Mouse (Mus musculus) kidney, adult 18-20 months (tissue): ENCODE data around the gene Mlkl.
"Not testable (repeated sequence)": the region's sequence is repeated elsewhere in the genome, so short reads cannot be mapped to it uniquely, and the experiment has no call there.

Experiments used
- DNase-seq: peaks from one replicate; pipeline ENCODE4 v3.0.0; 2021

Gene Mlkl

DNA sequence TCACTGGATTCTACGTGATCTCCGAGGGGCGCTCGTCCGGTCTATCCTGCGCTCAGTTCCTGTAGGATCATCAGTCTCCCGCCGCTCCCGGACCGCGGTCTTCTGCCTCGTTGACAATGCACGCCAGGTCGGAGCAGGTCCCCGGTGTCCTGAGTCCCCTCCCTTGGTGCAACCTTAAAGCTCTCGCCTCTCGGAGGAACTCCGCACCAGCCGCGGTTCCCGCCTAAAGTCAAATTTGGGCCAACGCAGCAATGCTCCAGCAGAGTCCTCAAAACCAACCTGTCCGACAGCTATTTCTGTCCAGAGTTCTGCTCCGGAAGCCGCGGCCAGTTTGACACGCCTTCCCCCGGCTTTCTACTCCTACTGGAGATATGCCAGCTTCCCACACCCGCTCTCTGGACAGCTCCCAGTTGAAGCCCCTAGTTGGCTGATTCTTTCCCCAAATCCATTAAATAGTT, at the start of gene Mlkl:
Mlkl (minus strand) TSS at position 288 of the 458 bp plus-strand sequence.
- DNase-seq: peak; percentile 58

DNA sequence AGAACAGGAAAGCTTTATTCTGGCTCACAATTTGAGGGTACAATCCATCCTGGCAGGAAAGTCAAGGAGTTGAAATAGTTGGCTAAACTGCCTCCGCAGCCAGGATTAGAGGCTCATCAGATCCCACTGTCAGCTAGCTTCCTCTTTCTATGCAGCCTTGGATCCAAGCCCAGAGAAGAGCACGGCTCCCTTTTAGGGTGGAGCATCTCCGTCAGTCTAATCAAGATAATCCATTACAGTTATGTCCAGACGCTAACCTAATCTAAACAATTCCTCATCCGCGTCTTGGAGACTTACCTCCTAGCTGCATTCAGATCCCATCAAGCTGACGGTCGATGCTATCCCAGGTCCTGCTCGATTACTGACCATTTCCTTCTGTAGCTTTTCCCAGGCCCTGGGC, 47.9 kb upstream of the Mlkl start:
- DNase-seq: no peak

DNA sequence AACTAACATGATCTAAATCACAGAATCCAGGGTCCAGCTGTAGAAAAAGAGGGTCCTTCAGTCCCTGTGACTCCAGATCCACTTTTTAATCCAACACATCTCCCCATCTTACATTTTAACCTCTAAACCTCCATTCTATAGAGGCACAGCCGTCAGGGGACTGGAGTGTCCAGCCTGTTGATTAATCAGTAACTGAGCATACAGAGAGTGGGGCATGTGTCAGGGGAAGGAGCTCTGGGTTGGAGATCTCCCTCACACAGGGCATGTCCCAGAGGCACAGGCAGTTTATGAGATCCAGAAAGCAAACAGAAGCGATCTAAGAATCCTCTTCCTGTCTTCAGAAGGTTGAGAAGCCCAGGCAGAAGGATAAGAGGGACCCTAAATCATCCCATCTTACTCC, 46.7 kb upstream of the Mlkl start:
- DNase-seq: no peak

DNA sequence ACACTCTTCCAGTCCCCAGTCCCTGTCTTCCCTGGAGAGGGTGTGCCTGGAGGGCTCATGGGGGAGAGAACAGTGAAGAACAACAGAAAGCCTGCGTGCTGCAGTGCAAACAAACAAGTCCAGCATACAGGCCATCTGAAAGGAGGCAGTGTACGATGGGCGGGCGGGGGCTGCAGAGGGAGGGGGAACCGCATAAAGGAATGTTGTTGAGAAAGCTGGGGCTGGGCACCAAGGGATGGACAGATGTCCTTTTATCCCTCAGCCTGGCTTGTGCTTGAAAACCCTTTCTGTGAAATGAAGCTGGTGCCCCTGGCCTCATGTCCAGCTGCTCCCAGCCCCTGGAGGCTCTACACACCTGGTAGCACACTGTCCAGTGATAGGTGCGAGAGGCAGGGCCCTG, 37.2 kb upstream of the Mlkl start:
- DNase-seq: no peak

DNA sequence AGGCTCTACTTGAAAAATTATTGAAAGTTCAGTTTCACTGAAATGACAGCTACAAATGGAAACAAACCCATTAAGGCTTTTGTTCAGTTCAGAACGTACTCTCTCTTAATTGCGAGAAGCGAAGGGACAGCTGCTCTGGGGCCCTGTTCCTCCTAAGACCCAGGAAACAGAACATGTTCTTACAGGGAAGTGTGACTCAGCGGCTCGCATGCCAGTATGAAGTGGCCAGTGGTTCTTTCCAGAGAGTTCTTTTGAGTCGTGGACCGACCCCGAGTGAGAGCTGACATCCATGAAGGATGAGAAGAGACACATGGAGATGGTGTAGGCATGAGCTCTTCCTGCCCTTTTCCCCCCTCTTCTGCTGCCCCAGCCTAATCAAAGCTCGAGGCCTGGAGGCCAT, 31.7 kb upstream of the Mlkl start:
- no peak for DNase-seq

DNA sequence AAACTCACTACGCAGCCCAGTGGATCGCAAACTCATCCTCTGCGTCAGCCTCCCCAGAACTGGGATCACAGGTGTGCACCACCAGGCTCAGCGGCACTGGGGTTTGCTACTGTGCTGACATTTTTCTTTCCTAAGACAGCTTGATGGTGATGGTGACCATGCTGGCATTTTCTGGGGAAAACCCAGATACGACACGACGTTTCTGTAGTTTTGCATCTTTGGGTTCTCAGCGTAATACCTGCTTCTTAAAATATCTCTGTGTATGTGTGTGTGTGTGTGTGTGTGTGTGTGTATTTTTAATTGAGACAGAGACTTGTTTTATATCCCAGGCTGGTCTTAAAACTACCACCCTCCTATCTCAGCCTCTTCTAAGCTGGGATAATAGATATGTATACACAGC, 29.4 kb upstream of the Mlkl start:
- no peak for DNase-seq

DNA sequence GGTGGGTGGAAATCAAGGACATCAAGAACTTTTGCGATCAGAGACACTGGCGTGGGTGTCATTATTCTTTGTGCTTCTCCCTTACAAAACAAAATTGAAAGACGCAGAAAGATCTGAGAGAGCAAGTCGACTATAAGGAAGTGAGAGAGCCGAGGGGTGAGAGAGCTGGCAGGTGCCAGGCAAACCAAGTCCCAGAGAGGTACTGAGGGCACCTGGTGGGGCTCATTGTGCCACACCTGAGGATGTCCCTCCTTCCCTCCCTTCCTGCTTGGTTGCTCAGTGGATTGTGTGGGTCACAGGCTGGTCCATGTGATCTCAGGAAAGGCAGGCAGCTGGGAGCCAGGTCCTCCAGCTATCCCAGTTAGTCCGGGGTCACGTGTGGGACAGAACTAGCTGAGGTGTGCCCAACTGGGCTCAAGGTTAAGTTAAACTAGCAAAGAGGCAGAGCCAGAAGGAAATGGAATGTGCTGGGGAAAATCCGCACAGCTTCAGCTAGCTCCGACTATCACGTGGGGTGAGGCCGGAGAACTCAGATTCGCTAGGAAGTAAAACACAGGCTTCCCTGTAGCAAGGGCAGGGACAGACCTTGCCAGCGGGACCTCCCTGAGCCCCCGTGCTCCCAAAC, 28.7 kb upstream of the Mlkl start:
- DNase-seq: peak; percentile 78

DNA sequence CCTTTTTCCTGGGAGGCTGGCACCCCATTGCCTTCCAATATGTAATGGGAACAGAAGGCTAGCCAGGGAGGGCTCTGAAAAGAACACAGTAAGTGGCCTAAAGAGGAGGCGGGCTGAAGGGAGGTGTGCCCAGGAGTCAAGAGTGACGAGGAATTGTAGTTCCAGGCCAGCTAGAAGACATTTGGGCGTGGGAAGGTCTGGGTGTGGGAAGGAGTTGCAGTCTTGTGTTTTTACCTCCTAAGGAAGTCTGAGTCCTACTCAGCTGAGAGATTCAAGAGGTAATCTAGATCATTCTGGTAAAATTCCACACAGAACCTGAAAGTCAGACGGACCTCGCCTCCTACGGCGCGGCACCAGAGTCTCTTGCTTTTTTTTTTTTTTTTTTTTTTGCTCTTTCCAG, 25.5 kb upstream of the Mlkl start:
- no peak for DNase-seq

DNA sequence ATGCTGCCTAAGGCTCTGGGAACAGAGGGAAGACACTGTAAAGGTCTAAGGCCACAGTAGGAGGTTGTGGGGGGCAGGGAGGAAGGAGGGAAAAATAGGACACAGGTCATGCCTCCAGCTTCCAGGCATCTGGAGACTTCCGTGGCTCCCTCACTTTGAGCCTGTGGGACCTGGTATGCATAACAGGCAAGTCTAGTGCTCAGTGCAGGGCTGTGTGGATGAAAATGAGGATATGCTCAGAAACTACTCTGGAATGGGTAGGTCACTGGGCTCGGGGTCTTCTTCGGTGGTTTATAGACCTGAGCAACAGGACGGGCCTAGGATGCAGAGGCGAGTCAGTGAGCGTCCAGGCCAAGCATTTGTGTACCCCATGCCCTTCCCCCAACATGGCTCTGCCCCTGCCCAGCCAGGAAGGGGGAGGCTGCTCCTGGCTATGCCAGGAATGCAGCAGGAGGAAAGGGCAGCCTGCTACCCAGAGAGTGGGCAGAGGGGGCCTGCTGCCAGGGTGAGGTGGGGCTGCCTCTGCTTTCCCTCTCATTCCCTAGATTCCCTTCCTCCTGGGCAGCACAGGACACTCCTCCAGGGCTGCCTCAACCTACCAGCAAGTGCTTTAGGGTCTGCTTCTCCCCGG, 22.7 kb upstream of the Mlkl start:
- DNase-seq: peak; percentile 27

DNA sequence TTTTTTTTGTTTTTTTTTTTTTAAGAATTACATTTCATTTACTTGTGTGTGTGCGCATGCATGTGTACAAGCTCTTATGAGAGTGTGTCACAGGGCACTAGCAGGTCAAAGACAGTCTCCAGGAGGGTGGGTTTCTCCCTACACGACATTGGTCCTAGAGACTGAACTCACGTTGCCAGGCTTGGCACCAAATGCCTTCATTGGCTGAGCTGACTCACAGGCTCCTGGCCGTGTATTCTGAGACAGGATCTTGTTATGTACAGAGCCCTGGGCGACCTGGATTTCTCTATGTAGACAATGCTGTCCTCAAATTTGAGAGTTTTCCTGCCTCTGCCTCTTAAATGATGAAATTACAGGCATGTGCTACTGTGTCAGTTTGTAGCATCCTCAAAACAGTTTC, 22.0 kb upstream of the Mlkl start:
- DNase-seq: no peak

DNA sequence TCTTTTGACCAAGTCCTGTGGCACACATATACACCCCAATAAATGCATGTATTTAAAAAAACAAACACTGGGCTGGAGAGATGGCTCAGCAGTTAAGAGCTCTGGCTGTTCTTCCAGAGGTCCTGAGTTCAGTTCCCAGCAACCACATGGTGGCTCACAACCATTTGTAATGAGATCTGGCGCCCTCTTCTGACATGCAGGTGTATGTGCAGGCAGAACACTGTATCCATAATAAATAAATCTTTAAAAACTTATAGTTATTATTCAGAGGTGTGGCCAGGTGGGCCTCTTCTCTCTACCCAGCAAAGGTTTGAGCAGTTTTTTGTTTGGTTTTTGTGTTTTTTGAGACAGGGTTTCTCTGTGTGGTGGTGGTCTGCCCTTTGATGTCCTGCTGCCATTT, 20.9 kb upstream of the Mlkl start:
- DNase-seq: no peak

DNA sequence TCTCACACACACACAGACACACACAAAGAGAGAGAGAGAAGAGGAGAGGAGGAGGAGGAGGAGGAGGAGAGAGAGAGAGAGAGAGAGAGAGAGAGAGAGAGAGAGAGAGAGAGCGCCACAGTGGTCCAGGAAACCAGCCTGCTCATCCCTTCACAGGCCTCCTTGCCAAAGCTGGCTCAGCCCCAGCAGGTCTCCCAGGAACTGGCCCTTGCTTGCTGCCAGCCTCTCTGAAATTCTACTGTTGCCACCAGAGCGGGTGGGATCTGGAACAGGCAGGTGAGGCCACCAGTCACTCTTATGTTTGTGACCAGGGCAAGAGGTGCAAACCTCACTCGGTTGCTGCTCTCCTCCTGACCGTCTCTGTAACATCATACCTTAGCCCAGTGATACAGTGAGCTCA, 19.5 kb upstream of the Mlkl start:
- no peak for DNase-seq

DNA sequence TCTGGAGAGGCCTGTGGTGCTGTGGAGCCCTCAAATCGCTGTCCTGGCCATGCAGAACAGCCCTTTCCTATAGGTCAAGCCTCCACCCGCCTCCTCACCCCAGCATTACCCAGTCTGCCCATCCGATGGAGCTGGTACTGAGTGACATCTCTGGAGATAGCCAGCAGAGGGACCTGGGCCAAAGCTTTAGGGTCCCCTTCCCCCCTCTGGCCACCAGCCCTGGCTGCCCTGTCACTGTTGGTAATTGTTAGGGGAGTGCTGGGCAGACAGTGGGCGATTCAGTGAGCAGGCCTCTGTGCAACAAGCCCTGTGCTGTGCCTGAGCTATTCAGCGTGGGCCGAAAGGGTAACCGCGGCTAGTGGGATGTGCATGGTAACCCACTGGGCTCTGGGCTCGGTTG, 15.5 kb upstream of the Mlkl start:
- no peak for DNase-seq

DNA sequence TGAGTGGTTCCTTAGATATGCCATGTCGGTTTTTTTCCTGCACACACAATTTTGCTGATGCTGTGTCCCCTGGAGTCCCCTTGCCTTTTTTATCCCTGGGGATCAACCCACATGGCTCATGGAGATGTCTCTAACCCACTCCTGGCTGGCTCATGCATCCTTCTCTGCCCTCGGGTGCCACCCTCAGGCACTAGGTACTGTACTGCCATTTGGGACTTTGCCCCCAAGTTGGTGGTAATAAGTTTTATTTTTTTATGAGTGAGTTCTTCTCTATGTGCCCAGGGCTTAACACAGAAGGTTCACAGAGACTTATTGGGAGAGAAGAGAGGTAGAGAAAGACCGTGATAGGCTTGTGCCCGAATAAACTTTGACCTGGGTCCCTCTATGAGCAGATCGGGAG, 14.3 kb upstream of the Mlkl start:
- DNase-seq: no peak

DNA sequence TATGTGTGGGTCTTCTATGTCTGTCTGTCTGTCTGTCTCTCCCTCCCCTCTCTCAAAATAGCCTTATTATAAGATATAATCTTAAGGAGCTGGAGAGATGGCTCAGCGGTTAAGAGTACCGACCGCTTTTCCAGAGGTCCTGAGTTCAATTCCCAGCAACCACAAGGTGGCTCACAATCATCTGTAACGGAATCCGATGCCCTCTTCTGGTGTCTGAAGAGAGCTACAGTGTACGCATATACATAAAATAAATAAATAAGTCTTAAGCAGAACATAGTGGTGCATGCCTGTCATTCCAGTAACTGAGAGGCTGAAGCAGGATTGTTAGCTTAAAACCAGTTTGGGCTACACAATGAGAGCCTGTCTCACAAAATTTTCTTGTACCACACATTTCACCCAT, 12.6 kb upstream of the Mlkl start:
- no peak for DNase-seq

DNA sequence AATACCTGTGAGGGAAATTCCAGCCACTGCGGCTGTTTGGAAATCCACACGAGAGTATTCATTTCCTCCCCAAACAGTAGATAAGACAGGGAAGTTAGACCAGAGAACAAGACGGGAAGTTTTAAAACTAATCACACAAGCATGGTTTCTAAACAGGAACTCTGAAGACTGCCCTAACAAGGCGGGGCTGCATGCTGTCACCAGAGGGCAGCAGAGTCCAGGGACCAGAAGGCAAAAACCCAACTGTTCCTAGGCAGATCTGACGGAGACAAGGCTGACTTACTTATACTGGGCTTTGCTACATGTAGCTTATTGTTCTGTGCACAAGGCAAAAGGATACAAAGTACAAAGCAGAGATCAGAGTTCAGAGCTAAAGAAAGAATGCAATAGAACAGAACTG, 5.2 kb upstream of the Mlkl start:
- DNase-seq: peak; percentile 86

DNA sequence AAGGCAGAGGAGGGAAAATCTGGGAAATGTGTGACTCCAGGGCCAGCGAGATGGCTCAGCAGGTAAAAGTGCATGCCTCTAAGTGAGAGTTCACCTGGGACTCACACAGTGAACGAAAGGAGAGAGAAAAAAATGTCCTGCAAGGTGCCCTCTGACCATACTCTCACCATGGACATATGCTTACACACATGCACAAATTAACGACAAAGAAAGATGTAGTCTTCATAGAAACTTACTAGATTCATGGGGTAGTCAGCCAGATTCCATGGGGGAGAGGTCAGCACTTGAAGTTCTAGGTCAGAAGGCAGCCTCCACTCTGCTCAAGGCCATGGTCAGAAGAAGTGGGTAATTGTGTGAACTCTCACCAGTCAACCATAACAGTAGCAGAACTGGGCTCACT, 2.2 kb upstream of the Mlkl start:
- DNase-seq: no peak

DNA sequence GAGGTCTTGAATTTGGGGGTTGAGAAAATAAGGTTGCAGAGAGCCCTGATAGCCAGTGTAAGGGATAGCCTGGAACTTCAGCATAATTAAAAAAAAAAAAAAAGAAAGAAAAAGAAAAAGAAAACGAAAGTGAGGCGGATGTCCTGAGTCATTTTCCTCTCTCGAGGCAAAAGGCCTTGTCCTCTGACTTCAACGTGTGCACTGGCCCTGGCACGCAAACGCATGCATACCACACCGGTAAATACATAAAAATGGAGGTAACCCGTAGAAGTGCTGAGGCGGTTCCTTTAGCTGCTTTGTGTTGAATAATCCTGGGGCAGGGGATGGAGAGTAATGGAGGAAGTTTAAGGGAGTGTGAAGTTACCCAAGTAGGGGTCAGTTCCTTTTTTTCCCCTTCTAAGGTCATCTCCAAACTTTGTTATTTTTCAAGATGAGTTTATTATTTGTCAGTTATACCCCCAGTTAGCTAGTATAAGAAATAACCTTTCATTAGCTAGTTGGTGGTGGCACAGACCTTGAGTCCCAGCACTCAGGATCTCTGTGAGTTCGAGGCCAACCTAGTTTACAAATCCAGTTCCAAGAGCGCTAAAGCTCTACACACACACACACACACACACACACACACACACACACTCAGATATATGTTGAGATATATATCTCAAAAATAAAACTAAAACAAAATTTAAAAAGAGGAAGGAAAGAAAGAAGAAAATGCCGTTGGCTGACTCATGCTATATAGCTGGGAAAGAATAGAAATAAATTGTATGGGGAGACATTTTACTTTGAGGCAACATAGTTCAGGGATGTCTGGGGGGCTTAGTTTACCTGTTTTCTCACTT, 612 bp upstream of the Mlkl start:
- DNase-seq: no peak

DNA sequence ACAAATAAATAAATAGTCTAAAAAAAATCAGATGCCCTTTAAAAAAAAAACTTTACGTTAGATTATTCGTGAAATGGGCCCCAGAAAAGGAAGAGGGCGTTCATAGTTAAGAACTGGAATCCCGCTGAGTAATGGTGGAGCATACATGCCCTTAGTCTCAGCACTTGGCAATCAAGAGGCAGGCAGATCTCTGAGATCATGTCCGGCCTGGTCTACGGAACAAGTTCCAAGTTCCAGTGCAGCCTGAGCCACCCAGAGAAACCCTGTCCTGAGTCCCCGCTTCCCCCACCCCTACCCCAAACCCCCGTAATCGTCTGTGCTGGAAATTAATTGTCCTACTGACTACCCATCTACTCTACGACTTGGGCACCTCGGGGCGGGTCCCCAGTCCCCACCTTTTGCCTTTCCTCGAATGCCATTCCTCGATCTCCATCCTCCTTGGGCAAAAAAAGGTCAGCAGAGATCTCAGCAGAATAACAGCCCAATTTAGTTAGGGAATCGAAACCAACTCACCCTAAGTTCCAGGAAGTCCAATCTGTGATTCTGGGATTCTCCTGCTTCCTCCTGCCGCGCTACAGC, 577 bp downstream of the Mlkl start:
- peak; percentile 11 for DNase-seq

DNA sequence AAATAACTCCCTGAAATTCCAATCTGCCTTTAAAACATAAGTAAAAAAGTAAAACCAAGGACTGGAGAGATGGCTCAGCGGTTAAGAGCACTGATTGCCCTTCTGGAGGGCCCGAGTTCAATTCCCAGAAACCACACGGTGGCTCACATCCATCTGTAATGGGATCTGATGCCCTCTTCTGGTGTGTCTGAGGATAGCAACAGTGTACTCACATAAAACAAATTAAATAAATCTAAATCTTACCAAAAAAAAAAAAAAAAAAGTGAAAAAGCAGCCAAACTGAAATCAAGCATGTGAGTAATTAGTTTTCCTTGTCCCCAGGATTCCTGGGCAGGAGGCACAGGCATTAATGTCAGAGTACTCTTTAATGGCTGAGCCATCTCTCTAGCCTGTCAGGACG, 1.3 kb downstream of the Mlkl start:
- DNase-seq: no peak

DNA sequence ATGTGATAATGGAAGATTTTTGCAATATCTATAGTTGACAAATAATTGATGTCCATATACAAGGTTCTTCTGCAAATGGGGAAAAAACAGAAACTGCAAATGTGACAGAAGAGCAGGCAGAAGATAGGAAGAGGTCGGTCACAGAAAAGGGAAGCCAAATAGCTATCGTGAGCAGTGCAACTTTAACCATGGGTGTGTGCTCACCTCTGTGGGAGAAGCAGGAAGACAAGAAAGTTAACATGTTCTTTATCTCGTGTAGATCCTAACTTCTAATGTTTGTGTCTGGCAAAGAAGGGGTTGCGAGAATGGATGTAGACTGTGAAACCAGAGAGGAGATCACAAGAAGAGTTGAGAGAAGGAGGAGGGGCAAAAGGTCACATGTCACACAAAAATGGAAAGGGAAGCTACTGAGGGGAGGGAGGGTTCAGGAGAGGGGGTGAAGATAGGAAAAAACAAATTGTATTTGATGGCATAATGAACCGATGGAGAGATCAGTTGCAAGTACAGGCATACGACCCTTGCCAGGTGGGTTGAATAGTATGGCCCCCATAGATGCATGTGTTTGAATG, 12.7 kb downstream of the Mlkl start:
- DNase-seq: no peak

DNA sequence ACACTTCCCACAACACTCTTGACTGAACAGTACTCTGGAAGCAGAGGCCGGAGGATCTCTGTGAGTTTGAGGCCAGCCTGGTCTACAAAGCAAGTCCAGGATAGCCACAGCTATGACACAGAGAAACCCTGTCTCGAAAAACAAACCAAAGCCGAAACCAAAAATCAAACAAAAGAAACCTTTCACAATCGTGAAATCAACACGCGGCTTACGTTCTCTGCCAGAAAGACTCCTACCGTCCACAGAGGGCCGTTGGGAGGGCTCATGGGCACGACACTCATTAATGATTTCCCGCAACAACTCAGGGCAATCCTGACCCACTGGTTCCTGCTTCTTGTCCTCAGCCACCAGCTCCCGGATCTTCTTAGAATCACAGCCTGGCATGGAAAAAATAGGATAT, 23.2 kb downstream of the Mlkl start:
- DNase-seq: no peak

DNA sequence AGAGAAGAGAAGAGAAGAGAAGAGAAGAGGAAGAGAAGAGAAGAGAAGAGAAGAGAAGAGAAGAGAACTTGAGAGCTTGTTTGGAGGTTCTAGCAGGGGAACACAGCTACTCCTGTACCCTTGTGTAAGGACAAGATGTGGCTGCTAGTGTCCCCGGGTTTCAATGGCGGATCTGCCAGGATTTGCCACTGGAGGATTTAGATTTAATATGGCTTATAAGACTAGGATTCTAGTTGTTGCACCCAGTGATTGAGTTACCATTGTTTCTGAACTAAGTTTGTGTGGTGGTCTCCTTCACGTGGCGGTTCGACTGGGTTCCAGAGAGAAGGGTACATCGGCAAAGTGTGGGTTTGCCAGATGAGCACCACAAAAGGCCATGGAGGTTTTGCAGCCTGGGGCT, 24.0 kb downstream of the Mlkl start:
- not testable (repeated sequence) for DNase-seq

DNA sequence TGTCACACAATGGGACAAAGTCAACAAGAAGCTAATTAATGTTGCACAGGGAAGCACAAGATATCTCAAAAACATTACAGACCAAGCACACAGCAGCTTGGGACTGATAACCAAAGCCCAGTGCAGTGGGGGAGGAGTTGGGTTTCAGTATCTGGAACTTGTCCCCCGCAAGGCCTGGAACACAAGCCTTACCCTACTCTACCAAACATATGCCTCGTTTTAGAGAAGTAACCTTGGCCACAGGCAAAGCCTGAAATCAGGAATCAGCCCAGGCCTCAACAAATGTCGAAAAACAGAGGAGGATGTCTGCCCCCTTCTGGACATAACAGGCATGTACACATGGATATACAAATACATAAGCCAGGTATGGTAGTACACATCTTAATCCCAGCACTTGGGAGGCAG, 25.2 kb downstream of the Mlkl start:
- DNase-seq: no peak
